In the genomic region with DNA sequence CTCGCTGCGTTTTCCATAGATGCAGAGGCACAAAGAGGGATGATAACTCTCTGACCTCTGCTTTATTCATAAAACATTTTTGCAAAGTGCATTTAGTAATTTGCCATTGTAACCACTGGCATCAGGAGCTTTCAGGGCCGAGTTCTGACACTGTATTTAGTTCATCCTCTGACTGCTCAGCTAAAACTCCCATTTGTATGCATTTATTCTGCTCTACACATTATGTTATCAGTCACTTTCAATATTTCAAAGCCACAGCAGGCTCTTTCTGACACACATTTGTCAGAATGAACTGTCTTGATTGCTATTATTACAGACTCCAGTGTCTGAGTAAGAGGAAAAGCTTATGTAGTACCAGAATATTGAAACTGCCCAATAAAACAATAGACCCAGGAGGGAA, we compare ENCODE assay signal across 26 mouse cellular contexts.
A peak's percentile ranks its signal among the peaks of the same experiment; 100 is the strongest.
DNase-seq lines count a peak whose midpoint lies in the region; ATAC-seq and TF ChIP-seq lines count a peak whose summit lies in the region.
"Had no signal": no experiment of that assay in that cellular context is flagged by ENCODE, and none has a peak within 500 bp of the region (broad histone marks: within the 10 kb centered on the region; RNA-seq: fewer than 3 reads in every experiment).

No protein-coding gene starts in this region.

- no peaks in the 10 kb centered on the region for H3K9me3 ChIP-seq in forebrain, embryonic 13.5 days (replicated peaks)
- no peaks in the 10 kb centered on the region for H3K9me3 ChIP-seq in forebrain, embryonic 11.5 days (ENCODE audit: control insufficient read depth, low read length)
- no peaks in the 10 kb centered on the region for H3K9me3 ChIP-seq in midbrain, embryonic 13.5 days
- no peaks in the 10 kb centered on the region for H3K9me3 ChIP-seq in midbrain, embryonic 16.5 days (replicated peaks; ENCODE audit: control insufficient read depth, low read length, poor library complexity, severe bottlenecking)
- no peaks in the 10 kb centered on the region for H3K9me3 ChIP-seq in midbrain, postnatal 0 days (ENCODE audit: low read length)
- H3K9me3 ChIP-seq: embryonic facial prominence, embryonic 12.5 days; embryonic facial prominence, embryonic 15.5 days; heart, embryonic 10.5 days; heart, embryonic 13.5 days; hindbrain, embryonic 12.5 days; intestine, embryonic 15.5 days had no signal

- WGBS in forebrain, embryonic 13.5 days = 69% methylated on average over 3 of the region's 3 CpGs
- WGBS in forebrain, embryonic 11.5 days = 74% methylated on average over 3 of the region's 3 CpGs
- WGBS in midbrain, embryonic 13.5 days = 65% methylated on average over 3 of the region's 3 CpGs
- 52% methylated on average over 3 of the region's 3 CpGs for WGBS in midbrain, embryonic 16.5 days
- WGBS in midbrain, postnatal 0 days = 60% methylated on average over 3 of the region's 3 CpGs

- TF ChIP-seq CTCF in brain, embryonic 14.5 days (IDR thresholded peaks at IDR 0.05; ENCODE audit: borderline replicate concordance, extremely low read depth, insufficient read depth, insufficient read length) = no peak
- TF ChIP-seq CTCF in midbrain, postnatal 0 days (IDR thresholded peaks at IDR 0.05) = no peak

- H3K27me3 ChIP-seq in forebrain, embryonic 13.5 days = no peaks in the 10 kb centered on the region
- H3K27me3 ChIP-seq in forebrain, embryonic 11.5 days (ENCODE audit: control insufficient read depth, insufficient read depth, low read length) = no peaks in the 10 kb centered on the region
- H3K27me3 ChIP-seq in midbrain, embryonic 13.5 days = no peaks in the 10 kb centered on the region
- no peaks in the 10 kb centered on the region for H3K27me3 ChIP-seq in midbrain, embryonic 16.5 days (ENCODE audit: control insufficient read depth, insufficient read depth, low read depth, low read length)
- no peaks in the 10 kb centered on the region for H3K27me3 ChIP-seq in midbrain, postnatal 0 days (ENCODE audit: insufficient read depth, low read length)
- H3K27me3 ChIP-seq: embryonic facial prominence, embryonic 12.5 days; embryonic facial prominence, embryonic 15.5 days; heart, embryonic 13.5 days; hindbrain, embryonic 12.5 days; intestine, embryonic 15.5 days had no signal

- no peak overlapping the region for H3K27ac ChIP-seq in forebrain, embryonic 13.5 days
- H3K27ac ChIP-seq in forebrain, embryonic 11.5 days (ENCODE audit: low read depth, low read length) = no peak overlapping the region
- H3K27ac ChIP-seq in midbrain, embryonic 13.5 days = no peak overlapping the region
- no peak overlapping the region for H3K27ac ChIP-seq in midbrain, embryonic 16.5 days (ENCODE audit: low read length)
- no peak overlapping the region for H3K27ac ChIP-seq in midbrain, postnatal 0 days (ENCODE audit: low read depth, low read length)
- H3K27ac ChIP-seq: embryonic facial prominence, embryonic 12.5 days; embryonic facial prominence, embryonic 15.5 days; heart, adult 2 months; heart, embryonic 10.5 days; heart, embryonic 13.5 days; hindbrain, embryonic 12.5 days; intestine, embryonic 15.5 days had no signal

- DNase-seq in forebrain, embryonic 11.5 days (ENCODE audit: low spot score) = no peak
- peak; percentile 73 for DNase-seq in brain, embryonic 14.5 days (ENCODE audit: low read depth)
- peak; percentile 3 for DNase-seq in midbrain, postnatal 0 days (ENCODE audit: low spot score)
- no peak for DNase-seq in urinary bladder, postnatal 4 days (ENCODE audit: low spot score in 2 of 2)
- DNase-seq: adrenal gland, adult 8-10 months; adrenal gland, postnatal 25 days; cerebellum, adult 11 months; cerebellum, adult 2 months; cerebellum, adult 9-11 months; cerebellum, postnatal 25 days; gastrocnemius, postnatal 10 days; gastrocnemius, postnatal 36 days; heart, adult 2 months; heart, postnatal 14 days had no signal

- H3K9ac ChIP-seq in forebrain, embryonic 13.5 days = no peak overlapping the region
- H3K9ac ChIP-seq in forebrain, embryonic 11.5 days (ENCODE audit: low read length) = no peak overlapping the region
- H3K9ac ChIP-seq in midbrain, embryonic 13.5 days (replicated peaks) = no peak overlapping the region
- no peak overlapping the region for H3K9ac ChIP-seq in midbrain, embryonic 16.5 days (ENCODE audit: low read depth, low read length)
- H3K9ac ChIP-seq in midbrain, postnatal 0 days (replicated peaks; ENCODE audit: low read length, poor library complexity, severe bottlenecking) = no peak overlapping the region
- H3K9ac ChIP-seq: embryonic facial prominence, embryonic 12.5 days; embryonic facial prominence, embryonic 15.5 days; heart, embryonic 13.5 days; hindbrain, embryonic 12.5 days; intestine, embryonic 15.5 days had no signal

- peak; percentile 72 for ATAC-seq in forebrain, embryonic 13.5 days
- no peak for ATAC-seq in forebrain, embryonic 11.5 days (replicated peaks; ENCODE audit: low FRiP score)
- 0 out of 2 replicates have a peak, but pooled peaks have one; percentile 20 for ATAC-seq in midbrain, embryonic 13.5 days
- no peak; the same call in 1 of the 2 replicates for ATAC-seq in midbrain, embryonic 16.5 days
- ATAC-seq in midbrain, postnatal 0 days (ENCODE audit: low FRiP score) = no peak
- no peak for ATAC-seq in megakaryocyte-erythroid progenitor cell, adult 5-6 weeks (replicated peaks; ENCODE audit: low FRiP score, low TSS enrichment, poor library complexity, severe bottlenecking)
- ATAC-seq: activated CD4-positive, CD25-positive, alpha-beta regulatory T cell, adult 4 months; hindbrain, embryonic 16.5 days; intestine, embryonic 15.5 days had no signal

- H3K4me1 ChIP-seq in forebrain, embryonic 13.5 days = no peaks in the 10 kb centered on the region
- H3K4me1 ChIP-seq in forebrain, embryonic 11.5 days (replicated peaks; ENCODE audit: control insufficient read depth, insufficient read depth, low read length) = no peaks in the 10 kb centered on the region
- H3K4me1 ChIP-seq in midbrain, embryonic 13.5 days (replicated peaks) = no peaks in the 10 kb centered on the region
- H3K4me1 ChIP-seq in midbrain, embryonic 16.5 days (ENCODE audit: control insufficient read depth, insufficient read depth, low read length) = peaks cover 2% of the 10 kb centered on the region; the same call in 1 of the 2 replicates
- H3K4me1 ChIP-seq in midbrain, postnatal 0 days (ENCODE audit: insufficient read depth, low read length) = peaks cover 3% of the 10 kb centered on the region; the same call in 1 of the 2 replicates
- H3K4me1 ChIP-seq: embryonic facial prominence, embryonic 12.5 days; embryonic facial prominence, embryonic 15.5 days; heart, embryonic 10.5 days; heart, embryonic 13.5 days; hindbrain, embryonic 12.5 days; intestine, embryonic 15.5 days had no signal

- no peak overlapping the region for H3K4me2 ChIP-seq in forebrain, embryonic 13.5 days
- H3K4me2 ChIP-seq in forebrain, embryonic 11.5 days (ENCODE audit: low read depth, low read length, severe bottlenecking) = no peak overlapping the region
- no peak overlapping the region for H3K4me2 ChIP-seq in midbrain, embryonic 13.5 days (replicated peaks)
- no peak overlapping the region for H3K4me2 ChIP-seq in midbrain, embryonic 16.5 days (ENCODE audit: low read length)
- no peak overlapping the region for H3K4me2 ChIP-seq in midbrain, postnatal 0 days (ENCODE audit: low read depth, low read length, poor library complexity, severe bottlenecking)
- H3K4me2 ChIP-seq: embryonic facial prominence, embryonic 12.5 days; embryonic facial prominence, embryonic 15.5 days; heart, embryonic 13.5 days; hindbrain, embryonic 12.5 days; intestine, embryonic 15.5 days had no signal

- H3K4me3 ChIP-seq in forebrain, embryonic 13.5 days = no peak overlapping the region
- H3K4me3 ChIP-seq in forebrain, embryonic 11.5 days (ENCODE audit: low read depth, low read length) = no peak overlapping the region
- no peak overlapping the region for H3K4me3 ChIP-seq in midbrain, embryonic 13.5 days (replicated peaks)
- no peak overlapping the region for H3K4me3 ChIP-seq in midbrain, embryonic 16.5 days (ENCODE audit: low read depth, low read length)
- no peak overlapping the region for H3K4me3 ChIP-seq in midbrain, postnatal 0 days (ENCODE audit: low read depth, low read length)
- H3K4me3 ChIP-seq: embryonic facial prominence, embryonic 12.5 days; embryonic facial prominence, embryonic 15.5 days; heart, adult 2 months; heart, embryonic 10.5 days; heart, embryonic 13.5 days; hindbrain, embryonic 12.5 days; intestine, embryonic 15.5 days had no signal

- TF ChIP-seq POLR2A in brain, embryonic 14.5 days (IDR thresholded peaks at IDR 0.05; ENCODE audit: borderline replicate concordance, extremely low read depth, insufficient read depth, insufficient read length, poor library complexity, severe bottlenecking) = no peak

- H3K36me3 ChIP-seq in forebrain, embryonic 13.5 days (ENCODE audit: poor library complexity, severe bottlenecking) = no peaks in the 10 kb centered on the region
- H3K36me3 ChIP-seq in forebrain, embryonic 11.5 days (ENCODE audit: control insufficient read depth, insufficient read depth, low read length) = no peaks in the 10 kb centered on the region
- no peaks in the 10 kb centered on the region for H3K36me3 ChIP-seq in midbrain, embryonic 13.5 days
- no peaks in the 10 kb centered on the region for H3K36me3 ChIP-seq in midbrain, embryonic 16.5 days (ENCODE audit: control insufficient read depth, insufficient read depth, low read length)
- H3K36me3 ChIP-seq in midbrain, postnatal 0 days (ENCODE audit: insufficient read depth, low read length) = no peaks in the 10 kb centered on the region
- H3K36me3 ChIP-seq: embryonic facial prominence, embryonic 12.5 days; embryonic facial prominence, embryonic 15.5 days; heart, embryonic 10.5 days; heart, embryonic 13.5 days; hindbrain, embryonic 12.5 days; intestine, embryonic 15.5 days had no signal

Comparison
In these comparisons a context has a peak if more than half of its experiments do, and no peak if none do; other contexts are left out.
1. ATAC-seq: peak in forebrain, embryonic 13.5 days (single experiment) and midbrain, embryonic 13.5 days (single experiment); none in forebrain, embryonic 11.5 days (single experiment), midbrain, embryonic 16.5 days (single experiment), midbrain, postnatal 0 days (single experiment) and megakaryocyte-erythroid progenitor cell, adult 5-6 weeks (single experiment).
2. DNase-seq: peak in brain, embryonic 14.5 days (single experiment) and midbrain, postnatal 0 days (single experiment); none in forebrain, embryonic 11.5 days (single experiment) and urinary bladder, postnatal 4 days (0 of 2).